Mouse (Mus musculus): ENCODE data around the gene Gorasp1. TPM values are rescaled to one million over a fixed set of nuclear protein-coding genes. Genes with fewer than 3 reads are reported as not detected.

Gene Gorasp1
- polyA plus RNA-seq, 1 experiment from 2014 or later = 29.6 TPM

GRCm38 (mm10) chr9:119939646-119940045, 2.3 kb upstream of the Gorasp1 start:
- no peaks in the 10 kb centered on the region for H3K9me3 ChIP-seq
- H3K4me3 ChIP-seq = no peak overlapping the region
- WGBS = 68% methylated on average over 10 of the region's 10 CpGs
- H3K27ac ChIP-seq = no peak overlapping the region
- no peaks in the 10 kb centered on the region for H3K36me3 ChIP-seq
- no peaks in the 10 kb centered on the region for H3K27me3 ChIP-seq (ENCODE audit: insufficient read depth, poor library complexity, severe bottlenecking)
- DNase-seq (ENCODE audit: low spot score) = no peak
- H3K4me1 ChIP-seq (replicated peaks) = peaks cover 41% of the 10 kb centered on the region

- Histone ChIP-seq H3K4me3 (no peak overlapping the region), H3K27ac (no peak overlapping the region), H3K27me3 (ENCODE audit: insufficient read depth, poor library complexity, severe bottlenecking) (no peaks in the 10 kb centered on the region), H3K9me3 (no peaks in the 10 kb centered on the region), H3K4me1 (replicated peaks) (peaks cover 38% of the 10 kb centered on the region), H3K36me3 (no peaks in the 10 kb centered on the region)
- no peak for DNase-seq (ENCODE audit: low spot score)
- 85% methylated on average over 4 of the region's 4 CpGs for WGBS
Observed at GRCm38 (mm10) chr9:119938496-119938895, 1.1 kb upstream of the Gorasp1 start.

- H3K9me3 ChIP-seq = no peaks in the 10 kb centered on the region
- no peak overlapping the region for H3K27ac ChIP-seq
- no peaks in the 10 kb centered on the region for H3K27me3 ChIP-seq (ENCODE audit: insufficient read depth, poor library complexity, severe bottlenecking)
- no peak for DNase-seq (ENCODE audit: low spot score)
- H3K4me1 ChIP-seq (replicated peaks) = peaks cover 25% of the 10 kb centered on the region
- H3K4me3 ChIP-seq = no peak overlapping the region
- WGBS = 91% methylated on average over 6 of the region's 6 CpGs
- H3K36me3 ChIP-seq = peaks cover 45% of the 10 kb centered on the region
Observed at GRCm38 (mm10) chr9:119933675-119934074, 3.7 kb downstream of the Gorasp1 start.

GRCm38 (mm10) chr9:119932358-119932757, 5.0 kb downstream of the Gorasp1 start:
- H3K36me3 ChIP-seq = peaks cover 58% of the 10 kb centered on the region
- DNase-seq (ENCODE audit: low spot score) = no peak
- no peaks in the 10 kb centered on the region for H3K27me3 ChIP-seq (ENCODE audit: insufficient read depth, poor library complexity, severe bottlenecking)
- no peak overlapping the region for H3K27ac ChIP-seq
- WGBS = 93% methylated on average over 12 of the region's 12 CpGs
- peaks cover 18% of the 10 kb centered on the region for H3K4me1 ChIP-seq (replicated peaks)
- no peak overlapping the region for H3K4me3 ChIP-seq
- no peaks in the 10 kb centered on the region for H3K9me3 ChIP-seq

- Histone ChIP-seq H3K27me3 (ENCODE audit: insufficient read depth, poor library complexity, severe bottlenecking) (no peaks in the 10 kb centered on the region), H3K4me1 (replicated peaks) (no peaks in the 10 kb centered on the region), H3K27ac (no peak overlapping the region), H3K36me3 (peaks cover 97% of the 10 kb centered on the region), H3K4me3 (no peak overlapping the region), H3K9me3 (no peaks in the 10 kb centered on the region)
- no peak for DNase-seq (ENCODE audit: low spot score)
- 88% methylated on average over 5 of the region's 5 CpGs for WGBS
Observed at GRCm38 (mm10) chr9:119926497-119926896, 10.9 kb downstream of the Gorasp1 start.

DNA sequence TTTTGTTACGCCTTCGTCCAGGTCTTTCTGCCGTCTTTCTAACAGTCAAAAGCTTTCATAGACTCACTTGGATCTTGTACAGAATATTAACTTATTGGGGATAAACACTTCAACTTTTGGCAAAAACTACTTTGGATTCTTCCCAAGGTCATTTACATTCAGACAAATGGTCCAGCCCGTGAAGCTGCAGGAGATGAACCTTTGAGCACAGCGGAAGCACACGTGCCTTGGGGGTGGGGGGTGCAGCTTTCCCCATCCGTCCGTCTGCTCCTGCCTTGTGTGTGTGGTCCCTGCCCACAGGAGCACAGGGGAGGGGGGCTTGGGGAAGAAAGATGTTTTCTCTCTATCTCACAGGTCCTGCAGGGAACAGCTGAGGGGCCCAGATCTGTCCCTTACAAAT, 11.6 kb downstream of the Gorasp1 start:
- Histone ChIP-seq H3K9me3 (no peaks in the 10 kb centered on the region), H3K27me3 (ENCODE audit: insufficient read depth, poor library complexity, severe bottlenecking) (no peaks in the 10 kb centered on the region), H3K27ac (no peak overlapping the region), H3K4me1 (replicated peaks) (no peaks in the 10 kb centered on the region), H3K36me3 (peaks cover 97% of the 10 kb centered on the region), H3K4me3 (no peak overlapping the region)
- no peak for DNase-seq (ENCODE audit: low spot score)
- WGBS = 80% methylated on average over 8 of the region's 8 CpGs

- peaks cover 97% of the 10 kb centered on the region for H3K36me3 ChIP-seq
- no peak overlapping the region for H3K27ac ChIP-seq
- 91% methylated on average over 16 of the region's 16 CpGs for WGBS
Observed at GRCm38 (mm10) chr9:119925120-119925657, 12.2 kb downstream of the Gorasp1 start.

DNA sequence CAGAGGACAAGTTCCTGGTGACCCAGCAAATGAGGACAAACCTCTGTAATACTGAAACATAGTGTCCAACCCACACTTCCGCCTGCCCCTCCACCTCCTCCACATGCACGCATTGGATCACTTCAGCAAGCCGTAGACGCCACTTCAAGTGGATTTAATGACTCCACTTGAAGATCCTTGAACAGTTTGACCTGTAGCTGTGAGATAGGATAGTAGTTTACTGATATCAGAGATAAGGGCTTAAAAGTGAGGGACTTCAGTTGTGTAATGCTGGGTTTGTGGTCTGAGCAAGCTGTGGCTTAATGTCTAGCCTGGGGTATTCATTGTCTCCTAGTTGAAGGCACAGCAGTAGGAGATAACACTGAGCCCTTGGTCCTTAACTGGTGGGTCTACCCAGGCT, 13.9 kb downstream of the Gorasp1 start:
- H3K9me3 ChIP-seq = no peaks in the 10 kb centered on the region
- peaks cover 97% of the 10 kb centered on the region for H3K36me3 ChIP-seq
- H3K4me1 ChIP-seq (replicated peaks) = no peaks in the 10 kb centered on the region

More at GRCm38 (mm10) chr9:119925120-119925657, 12.2 kb downstream of the Gorasp1 start:
- Histone ChIP-seq H3K9me3 (no peaks in the 10 kb centered on the region), H3K27me3 (ENCODE audit: insufficient read depth, poor library complexity, severe bottlenecking) (no peaks in the 10 kb centered on the region), H3K4me1 (replicated peaks) (no peaks in the 10 kb centered on the region), H3K4me3 (no peak overlapping the region)
- no peak for DNase-seq (ENCODE audit: low spot score)

GRCm38 (mm10) chr9:119919858-119920257, 17.5 kb downstream of the Gorasp1 start:
- DNase-seq (ENCODE audit: low spot score) = no peak
- Histone ChIP-seq H3K27ac (no peak overlapping the region), H3K4me1 (replicated peaks) (no peaks in the 10 kb centered on the region), H3K36me3 (peaks cover 93% of the 10 kb centered on the region), H3K9me3 (no peaks in the 10 kb centered on the region), H3K4me3 (no peak overlapping the region), H3K27me3 (ENCODE audit: insufficient read depth, poor library complexity, severe bottlenecking) (no peaks in the 10 kb centered on the region)
- 94% methylated on average over 1 of the region's 1 CpGs for WGBS

More for the DNA sequence above, 13.9 kb downstream of the Gorasp1 start:
- H3K27me3 ChIP-seq (ENCODE audit: insufficient read depth, poor library complexity, severe bottlenecking) = no peaks in the 10 kb centered on the region
- no peak overlapping the region for H3K4me3 ChIP-seq
- WGBS = 92% methylated on average over 4 of the region's 4 CpGs
- no peak for DNase-seq (ENCODE audit: low spot score)
- H3K27ac ChIP-seq = no peak overlapping the region

DNA sequence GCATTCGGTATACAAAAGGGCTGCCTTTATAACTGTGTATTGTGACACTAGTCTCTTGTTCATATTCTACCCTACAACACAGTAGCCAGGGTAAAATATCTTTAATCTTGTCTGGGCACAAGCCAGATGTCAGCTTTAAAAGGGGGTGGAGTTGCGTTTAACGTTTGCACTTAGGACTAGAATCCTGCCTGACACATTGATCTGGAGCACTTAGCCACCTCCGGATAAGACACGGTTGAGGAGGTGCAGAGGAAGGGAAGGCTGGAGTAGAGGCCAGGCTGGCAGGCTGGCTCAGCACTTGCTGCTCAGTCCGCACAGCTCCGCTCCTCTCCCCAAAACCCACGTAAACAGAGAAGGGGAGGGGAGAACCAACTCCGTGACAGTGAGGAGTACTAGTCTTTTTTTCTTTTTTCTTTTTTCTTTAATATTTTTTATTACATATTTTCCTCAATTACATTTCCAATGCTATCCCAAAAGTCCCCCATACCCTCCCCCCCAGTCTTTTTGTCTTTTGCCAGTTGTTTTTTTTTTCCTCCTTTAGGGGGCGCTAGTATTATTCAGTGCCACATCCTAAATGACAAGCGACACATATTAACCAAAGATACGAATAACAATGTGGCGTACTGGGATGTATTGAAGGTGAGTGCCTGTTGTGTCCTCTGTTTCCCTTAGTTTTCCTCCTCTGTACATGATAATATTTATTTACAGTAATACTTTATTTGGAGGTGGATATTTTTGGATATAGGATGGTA, 24.1 kb downstream of the Gorasp1 start:
- H3K36me3 ChIP-seq = peaks cover 93% of the 10 kb centered on the region
- no peaks in the 10 kb centered on the region for H3K27me3 ChIP-seq (ENCODE audit: insufficient read depth, poor library complexity, severe bottlenecking)
- H3K4me3 ChIP-seq = no peak overlapping the region
- WGBS = 82% methylated on average over 13 of the region's 13 CpGs
- DNase-seq (ENCODE audit: low spot score) = no peak
- no peaks in the 10 kb centered on the region for H3K9me3 ChIP-seq
- no peak overlapping the region for H3K27ac ChIP-seq
- no peaks in the 10 kb centered on the region for H3K4me1 ChIP-seq (replicated peaks)

DNA sequence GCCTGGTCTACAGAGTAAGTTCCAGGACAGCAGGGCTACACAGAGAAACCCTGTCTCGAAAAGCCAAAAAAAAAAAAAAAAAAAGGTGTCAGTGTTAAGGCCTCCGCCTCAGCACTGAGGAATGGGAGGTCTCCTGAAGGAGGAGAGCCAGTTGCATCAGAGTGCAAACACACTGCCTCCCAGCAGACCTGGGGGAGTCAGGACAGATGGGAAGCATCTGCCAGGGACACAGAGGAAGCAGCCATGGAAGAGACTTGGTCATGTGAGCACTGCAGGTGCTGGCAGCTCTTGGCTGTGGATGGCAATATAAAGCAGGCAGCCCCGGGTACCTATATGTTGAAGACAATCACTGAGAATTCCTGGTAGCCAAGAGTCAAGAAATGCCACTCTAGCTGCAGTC, 27.4 kb downstream of the Gorasp1 start:
- Histone ChIP-seq H3K27ac (no peak overlapping the region), H3K9me3 (no peaks in the 10 kb centered on the region), H3K36me3 (peaks cover 98% of the 10 kb centered on the region), H3K4me3 (no peak overlapping the region), H3K4me1 (replicated peaks) (no peaks in the 10 kb centered on the region), H3K27me3 (ENCODE audit: insufficient read depth, poor library complexity, severe bottlenecking) (no peaks in the 10 kb centered on the region)
- WGBS = 93% methylated on average over 3 of the region's 3 CpGs
- DNase-seq (ENCODE audit: low spot score) = no peak

DNA sequence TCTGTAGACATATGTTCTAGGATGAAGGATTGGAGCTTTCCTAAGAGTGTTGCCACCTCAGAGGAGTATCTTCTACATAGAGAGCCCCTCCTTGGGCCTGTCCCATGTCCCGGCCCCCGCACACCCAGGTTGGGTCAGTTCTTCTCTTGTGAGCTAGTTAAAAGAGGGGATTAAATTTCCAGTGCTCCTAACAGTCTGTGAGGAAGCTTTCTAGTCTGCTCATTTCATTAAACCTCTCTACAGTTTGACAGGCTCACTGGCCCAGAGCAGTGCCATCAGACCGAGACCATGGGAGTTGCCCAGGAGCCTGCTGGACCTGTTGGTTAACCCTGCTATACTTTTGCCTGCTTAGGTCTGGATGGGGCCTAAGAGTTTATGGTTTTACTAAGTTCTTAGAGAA, 28.7 kb downstream of the Gorasp1 start:
- 98% methylated on average over 3 of the region's 3 CpGs for WGBS
- Histone ChIP-seq H3K36me3 (peaks cover 98% of the 10 kb centered on the region), H3K4me1 (replicated peaks) (no peaks in the 10 kb centered on the region)

DNA sequence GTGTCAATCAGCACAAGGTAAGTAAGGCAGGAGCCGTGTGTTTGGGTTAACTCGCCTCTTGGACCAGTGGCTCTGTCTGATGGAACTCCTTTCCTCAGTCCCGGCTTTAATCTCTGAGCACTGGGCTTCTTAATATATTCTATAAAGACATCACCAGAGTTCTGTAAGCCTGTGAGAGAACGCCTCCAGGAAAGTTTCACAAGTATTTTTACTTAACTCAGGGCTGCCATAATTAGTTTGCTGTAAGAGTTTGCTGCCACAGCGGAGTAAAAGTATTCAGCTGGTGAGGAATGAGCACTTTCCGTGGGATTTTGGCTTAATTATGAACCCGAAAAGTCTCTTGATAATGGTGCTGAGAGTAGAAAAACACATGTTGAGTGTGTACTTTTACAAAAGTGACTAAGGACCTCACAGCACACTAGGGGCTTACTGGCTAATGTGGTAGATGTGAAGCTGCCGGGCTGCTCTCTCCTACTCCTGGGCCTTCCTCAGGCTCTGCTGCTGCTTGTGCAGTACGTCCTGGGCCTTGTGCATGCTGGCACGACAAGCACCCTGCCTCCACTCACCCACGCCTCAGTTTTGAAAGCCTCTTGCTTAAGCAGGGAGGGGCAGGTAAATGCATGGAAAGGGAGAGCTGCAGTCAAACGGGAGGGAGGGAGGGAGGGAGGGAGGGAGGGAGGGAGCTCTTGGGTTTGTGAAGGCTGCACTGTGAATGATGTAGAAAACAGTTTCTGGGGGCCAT, 34.8 kb downstream of the Gorasp1 start:
- no peaks in the 10 kb centered on the region for H3K27me3 ChIP-seq (ENCODE audit: insufficient read depth, poor library complexity, severe bottlenecking)
- no peak overlapping the region for H3K27ac ChIP-seq
- H3K4me1 ChIP-seq (replicated peaks) = no peaks in the 10 kb centered on the region
- WGBS = 85% methylated on average over 12 of the region's 12 CpGs
- peaks cover 61% of the 10 kb centered on the region for H3K36me3 ChIP-seq
- no peaks in the 10 kb centered on the region for H3K9me3 ChIP-seq
- no peak for DNase-seq (ENCODE audit: low spot score)
- no peak overlapping the region for H3K4me3 ChIP-seq

More for the DNA sequence above, 28.7 kb downstream of the Gorasp1 start:
- H3K9me3 ChIP-seq = no peaks in the 10 kb centered on the region
- no peak overlapping the region for H3K27ac ChIP-seq
- DNase-seq (ENCODE audit: low spot score) = no peak
- H3K4me3 ChIP-seq = no peak overlapping the region
- H3K27me3 ChIP-seq (ENCODE audit: insufficient read depth, poor library complexity, severe bottlenecking) = no peaks in the 10 kb centered on the region

Data from hindbrain, embryonic 10.5 days (tissue).